Mouse (Mus musculus) ES-CJ7 (cell line): ENCODE measurements around the gene Strbp.
"Not testable (repeated sequence)": the region's sequence is repeated elsewhere in the genome, so short reads cannot be mapped to it uniquely, and the experiment has no call there.

Experiments
- DNase-seq: peaks from one replicate; pipeline ENCODE4 v3.0.0; 2011; ENCODE audit warnings: low read depth, low spot score

Gene Strbp

GRCm38 (mm10) chr2:37519286-37519640 is 184.4 kb downstream of the Strbp start:
- DNase-seq, result no peak

GRCm38 (mm10) chr2:37518561-37519285 is 184.9 kb downstream of the Strbp start:
- DNase-seq, result no peak

GRCm38 (mm10) chr2:37516922-37517462 is 186.7 kb downstream of the Strbp start:
- DNase-seq, result peak; percentile 50

- DNase-seq, result peak; percentile 72
Observed at GRCm38 (mm10) chr2:37516030-37516710, 187.5 kb downstream of the Strbp start, which contains the start of gene Gpr21. TSS of gene Gpr21 (plus strand) at chr2:37516332.

GRCm38 (mm10) chr2:37511134-37511901 is 192.3 kb downstream of the Strbp start:
- DNase-seq, result no peak

GRCm38 (mm10) chr2:37505856-37506255 is 197.8 kb downstream of the Strbp start:
- DNase-seq, result not testable (repeated sequence)

GRCm38 (mm10) chr2:37497321-37497720 is 206.3 kb downstream of the Strbp start:
- no peak for DNase-seq

- no peak for DNase-seq
Observed at GRCm38 (mm10) chr2:37488956-37489355, 214.7 kb downstream of the Strbp start.

- DNase-seq, result no peak
Observed at GRCm38 (mm10) chr2:37486408-37486807, 217.3 kb downstream of the Strbp start.

GRCm38 (mm10) chr2:37485370-37485769 is 218.3 kb downstream of the Strbp start:
- peak; percentile 5 for DNase-seq

- DNase-seq, result no peak
Observed at GRCm38 (mm10) chr2:37484165-37484564, 219.5 kb downstream of the Strbp start.

- no peak for DNase-seq
Observed at GRCm38 (mm10) chr2:37480039-37480438, 223.6 kb downstream of the Strbp start.

GRCm38 (mm10) chr2:37479559-37479958 is 224.1 kb downstream of the Strbp start:
- DNase-seq, result no peak

GRCm38 (mm10) chr2:37466266-37466665 is 237.4 kb downstream of the Strbp start:
- DNase-seq, result no peak

- peak; percentile 44 for DNase-seq
Observed at GRCm38 (mm10) chr2:37460707-37461106, 243.0 kb downstream of the Strbp start.

GRCm38 (mm10) chr2:37452376-37452760 is 251.3 kb downstream of the Strbp start:
- DNase-seq, result peak; percentile 63

- DNase-seq, result peak; percentile 93
Observed at GRCm38 (mm10) chr2:37451667-37452375, 251.8 kb downstream of the Strbp start.

GRCm38 (mm10) chr2:37442611-37443591 is 260.8 kb downstream of the Strbp start, which contains the start of the genes Zbtb26, Zbtb6 and Rabgap1:
TSS of gene Zbtb26 (minus strand) at chr2:37443135.
TSS of gene Zbtb6 (minus strand) at chr2:37443171.
TSS of gene Rabgap1 (plus strand) at chr2:37443279.
- peak; percentile 96 for DNase-seq
